Mouse (Mus musculus) heart, embryonic 12.5 days (tissue): ENCODE measurements around the gene Zfp750. TPM values are rescaled to one million over a fixed set of nuclear protein-coding genes. Genes with fewer than 3 reads are reported as not detected.

Experiments used
- polyA plus RNA-seq: library from polyadenylated mRNA; unstranded; fragments of >200 nt; fragmentation: Nextera tagmentation; extraction: Ambion mirVana; gene quantifications from 2 replicates; pipeline ENCODE4 v1.2.1, GENCODE M21; 2016

Zfp750 gene
- polyA plus RNA-seq, 1 experiment from 2014 or later, result 0.28 TPM

Other genes with a start within 250 kb of the Zfp750 start
- gene Wdr45b, start 164.9 kb downstream of the Zfp750 start, polyA plus RNA-seq, result 69.9 and 71.2 TPM in 2 replicates
- gene Rab40b, start 131.1 kb downstream of the Zfp750 start, polyA plus RNA-seq, result 3.8 and 4.4 TPM in 2 replicates
- 4.1 and 4.3 TPM in 2 replicates for gene Fn3krp, start 97.9 kb downstream of the Zfp750 start, polyA plus RNA-seq
- 6.2 TPM in 2 replicates for gene Fn3k, start 84.4 kb downstream of the Zfp750 start, polyA plus RNA-seq
- gene Tbcd, start 67.4 kb downstream of the Zfp750 start, polyA plus RNA-seq, result 24.4 and 26.6 TPM in 2 replicates
- 5.9 and 7.7 TPM in 2 replicates for gene B3gntl1, start 153.8 kb upstream of the Zfp750 start, polyA plus RNA-seq
- gene Metrnl, start 182.2 kb upstream of the Zfp750 start, polyA plus RNA-seq, result 8.4 and 8.9 TPM in 2 replicates